Mouse (Mus musculus) liver, embryonic 11.5 days (tissue): ENCODE measurements around the gene Rufy1. TPM values are rescaled to one million over a fixed set of nuclear protein-coding genes. Genes with fewer than 3 reads are reported as not detected.

Experiments used
- ATAC-seq: fragments of 200-750 bp; cut with Nextera tagmentation; replicated peaks from 2 replicates; pipeline ENCODE4 v1.8.0; 2017; ENCODE audit warnings: moderate number of reproducible peaks, mild to moderate bottlenecking, moderate TSS enrichment, moderate library complexity; ENCODE audit not compliant: low FRiP score
- DNase-seq: peaks from one replicate; pipeline ENCODE4 v3.0.0-alpha.2; 2017; ENCODE audit warnings: low spot score
- H3K27ac ChIP-seq: fragments of 300-500 bp; sonication (generic); 2 replicates; pipeline ENCODE4 v1.5.1; 2014; ENCODE audit warnings: mild to moderate bottlenecking, low read depth, low read length, control low read depth
- H3K27me3 ChIP-seq: fragments of 300-500 bp; sonication (generic); replicated peaks from 2 replicates; pipeline ENCODE4 v1.6.1; 2014; ENCODE audit warnings: low read length, mixed read lengths; ENCODE audit not compliant: control insufficient read depth, insufficient read depth
- H3K36me3 ChIP-seq: fragments of 300-500 bp; sonication (generic); 2 replicates; pipeline ENCODE4 v1.6.1; 2014; ENCODE audit warnings: mild to moderate bottlenecking, low read length, moderate library complexity, mixed read lengths; ENCODE audit not compliant: control insufficient read depth, insufficient read depth
- H3K4me1 ChIP-seq: fragments of 300-500 bp; sonication (generic); replicated peaks from 2 replicates; pipeline ENCODE4 v1.6.1; 2014; ENCODE audit warnings: low read length, mixed read lengths; ENCODE audit not compliant: control insufficient read depth, insufficient read depth
- H3K4me2 ChIP-seq: fragments of 300-500 bp; sonication (generic); 2 replicates; pipeline ENCODE4 v1.6.1; 2014; ENCODE audit warnings: mild to moderate bottlenecking, control low read depth, moderate library complexity
- H3K4me3 ChIP-seq: fragments of 300-500 bp; sonication (generic); 2 replicates; pipeline ENCODE4 v1.5.1; 2014; ENCODE audit warnings: low read depth, low read length, control low read depth
- H3K9ac ChIP-seq: fragments of 300-500 bp; sonication (generic); 2 replicates; pipeline ENCODE4 v1.6.1; 2014; ENCODE audit warnings: low read depth, low read length, control low read depth
- H3K9me3 ChIP-seq: fragments of 300-500 bp; sonication (generic); 2 replicates; pipeline ENCODE4 v1.6.1; 2016; ENCODE audit warnings: low read length, inconsistent platforms, mixed read lengths; ENCODE audit not compliant: control insufficient read depth
- WGBS: fragments of 180-500 bp; shearing (Covaris S2); extraction: QIAGEN DNeasy Blood & Tissue Kit; methylation state at CpG from one replicate; pipeline ENCODE4 v1.1.7; 2014; 5-methylcytosine and 5-hydroxymethylcytosine counted together
- polyA plus RNA-seq: library from polyadenylated mRNA; unstranded; fragments of >200 nt; fragmentation: Nextera tagmentation; extraction: Ambion mirVana; gene quantifications from 2 replicates; pipeline ENCODE4 v1.2.1, GENCODE M21; 2014

Rufy1 gene
- polyA plus RNA-seq = 18.7 and 19.2 TPM in 2 replicates

GRCm38 (mm10) chr11:50430277-50431133, at the start of gene Rufy1:
Gene Rufy1, minus strand, starts transcription at chr11:50431125.
- H3K36me3 ChIP-seq = no peaks in the 10 kb centered on the region
- ATAC-seq = peak; percentile 78
- H3K4me3 ChIP-seq = peak within 1 kb of the TSS; percentile 78
- peak within 1 kb of the TSS; percentile 87 for H3K4me2 ChIP-seq
- peak within 1 kb of the TSS; percentile 90 for H3K9ac ChIP-seq
- peak within 1 kb of the TSS; percentile 82 for H3K27ac ChIP-seq
- peaks cover 3% of the 10 kb centered on the region; the same call in 1 of the 2 replicates for H3K4me1 ChIP-seq
- H3K27me3 ChIP-seq = no peaks in the 10 kb centered on the region
- H3K9me3 ChIP-seq = no peaks in the 10 kb centered on the region
- under 1% methylated on average over 88 of the region's 90 CpGs for WGBS
- DNase-seq = peak; percentile 87

DNA sequence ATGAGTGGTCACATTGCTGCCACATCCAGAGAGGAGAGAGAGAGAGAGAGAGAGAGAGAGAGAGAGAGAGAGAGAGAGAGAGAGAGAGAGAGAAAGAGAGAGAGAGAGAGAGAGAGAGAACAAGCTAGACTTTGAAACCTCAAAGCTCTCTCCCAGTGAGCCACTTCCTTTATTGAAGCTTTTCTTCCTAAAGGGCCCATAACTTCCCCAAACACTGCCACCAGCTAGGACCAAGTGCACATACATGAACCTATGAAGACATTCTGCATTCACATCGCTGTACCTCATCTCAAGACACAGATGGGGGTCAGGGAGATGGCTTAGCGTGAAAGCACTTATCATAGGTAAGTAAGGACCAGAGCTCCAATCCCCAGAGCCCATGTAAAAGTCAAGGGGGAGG, 47.1 kb upstream of the Rufy1 start:
- DNase-seq (no peak), ATAC-seq (no peak)
- no peaks in the 10 kb centered on the region for H3K36me3 ChIP-seq
- H3K4me2 ChIP-seq = no peak overlapping the region
- H3K9me3 ChIP-seq = no peaks in the 10 kb centered on the region
- H3K27me3 ChIP-seq = no peaks in the 10 kb centered on the region
- H3K4me1 ChIP-seq = no peaks in the 10 kb centered on the region
- no peak overlapping the region for H3K4me3 ChIP-seq
- no peak overlapping the region for H3K27ac ChIP-seq
- 90% methylated on average over 2 of the region's 2 CpGs for WGBS
- no peak overlapping the region for H3K9ac ChIP-seq

- no peaks in the 10 kb centered on the region for H3K4me1 ChIP-seq
- ATAC-seq (no peak), DNase-seq (no peak)
- no peaks in the 10 kb centered on the region for H3K9me3 ChIP-seq
- H3K9ac ChIP-seq = no peak overlapping the region
- H3K4me3 ChIP-seq = no peak overlapping the region
- 74% methylated on average over 11 of the region's 11 CpGs for WGBS
- H3K27me3 ChIP-seq = no peaks in the 10 kb centered on the region
- H3K4me2 ChIP-seq = no peak overlapping the region
- no peak overlapping the region for H3K27ac ChIP-seq
- H3K36me3 ChIP-seq = no peaks in the 10 kb centered on the region
These were observed 46.7 kb upstream of the Rufy1 start for GRCm38 (mm10) chr11:50477486-50478070.

GRCm38 (mm10) chr11:50476971-50477370, 46.0 kb upstream of the Rufy1 start:
- Histone ChIP-seq H3K9ac (no peak overlapping the region), H3K27ac (no peak overlapping the region), H3K4me1 (no peaks in the 10 kb centered on the region), H3K4me3 (no peak overlapping the region), H3K36me3 (no peaks in the 10 kb centered on the region), H3K9me3 (no peaks in the 10 kb centered on the region), H3K27me3 (no peaks in the 10 kb centered on the region), H3K4me2 (no peak overlapping the region)
- no peak for DNase-seq
- ATAC-seq = no peak
- WGBS = 46% methylated on average over 6 of the region's 6 CpGs

GRCm38 (mm10) chr11:50473933-50474332, 43.0 kb upstream of the Rufy1 start:
- Histone ChIP-seq H3K9me3 (0 out of 2 replicates have a peak, but pooled peaks cover 3% of the 10 kb centered on the region), H3K27me3 (no peaks in the 10 kb centered on the region), H3K4me3 (no peak overlapping the region), H3K4me1 (no peaks in the 10 kb centered on the region), H3K9ac (no peak overlapping the region), H3K4me2 (no peak overlapping the region), H3K36me3 (no peaks in the 10 kb centered on the region), H3K27ac (no peak overlapping the region)
- 54% methylated on average over 1 of the region's 1 CpGs for WGBS
- ATAC-seq (no peak), DNase-seq (no peak)

DNA sequence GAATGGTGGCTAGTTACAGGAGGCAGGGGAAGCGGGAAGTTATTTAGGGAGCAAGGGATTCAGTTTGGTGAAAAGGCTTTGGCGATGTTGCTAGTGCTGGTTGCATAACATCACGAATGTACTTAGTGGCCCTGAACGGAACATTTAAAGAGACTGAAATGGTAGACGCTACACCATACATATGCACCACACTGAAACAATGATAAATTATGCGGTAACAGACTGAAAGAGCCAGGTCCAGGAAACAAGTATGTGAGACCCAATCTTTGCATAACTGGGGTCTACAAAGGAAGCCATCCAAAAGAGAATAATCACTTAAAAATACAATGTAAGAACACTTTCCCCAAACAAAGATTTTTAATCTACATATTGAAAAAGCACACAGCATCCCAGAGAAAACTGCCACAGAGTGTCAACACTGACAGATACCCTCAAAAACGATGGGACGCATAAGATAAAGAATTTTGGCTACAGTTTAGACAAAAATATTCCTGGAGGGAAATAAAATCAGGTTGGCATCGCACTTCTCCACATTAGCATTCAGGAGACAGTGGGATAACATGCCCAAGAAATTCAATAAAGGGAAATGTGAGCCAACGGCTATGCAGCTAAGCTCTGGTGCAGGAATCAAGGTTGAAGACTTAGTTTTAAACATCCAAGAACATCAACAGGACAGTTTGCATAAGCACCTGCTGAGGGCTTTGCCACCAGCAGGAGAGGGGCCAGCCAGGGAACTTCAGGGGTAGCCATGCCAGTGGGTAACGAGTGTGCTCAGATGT, 41.4 kb upstream of the Rufy1 start:
- WGBS = 87% methylated on average over 11 of the region's 11 CpGs
- no peak for ATAC-seq

DNA sequence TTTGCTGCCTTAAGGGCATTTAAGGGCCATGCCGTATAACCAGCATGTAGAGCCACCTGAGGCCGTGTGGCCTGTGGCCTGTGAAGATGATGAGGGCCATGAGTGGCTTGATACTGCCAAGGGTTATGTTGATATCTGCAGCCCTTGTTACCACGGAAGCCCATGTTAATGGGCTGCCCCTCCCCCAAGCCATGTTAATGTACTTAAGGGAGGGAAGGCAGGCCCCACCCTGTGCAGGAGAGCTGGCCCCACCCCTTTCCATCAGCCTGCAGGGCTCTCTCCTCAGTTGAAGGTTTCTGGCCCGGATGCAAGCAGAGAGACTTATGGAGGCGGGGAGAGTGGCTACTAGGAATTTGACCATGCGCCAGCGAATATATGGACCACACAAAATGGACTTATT, 30.6 kb upstream of the Rufy1 start:
- WGBS = 72% methylated on average over 7 of the region's 7 CpGs
- Histone ChIP-seq H3K27me3 (peaks cover 17% of the 10 kb centered on the region), H3K27ac (no peak overlapping the region), H3K4me3 (no peak overlapping the region), H3K4me1 (no peaks in the 10 kb centered on the region), H3K36me3 (no peaks in the 10 kb centered on the region), H3K9ac (no peak overlapping the region), H3K4me2 (no peak overlapping the region), H3K9me3 (no peaks in the 10 kb centered on the region)
- ATAC-seq = no peak
- no peak for DNase-seq

More for the DNA sequence above, 41.4 kb upstream of the Rufy1 start:
- no peak overlapping the region for H3K9ac ChIP-seq
- H3K27me3 ChIP-seq = no peaks in the 10 kb centered on the region
- no peak overlapping the region for H3K27ac ChIP-seq
- H3K4me1 ChIP-seq = no peaks in the 10 kb centered on the region
- no peaks in the 10 kb centered on the region for H3K36me3 ChIP-seq
- no peak for DNase-seq
- H3K9me3 ChIP-seq = 0 out of 2 replicates have a peak, but pooled peaks cover 3% of the 10 kb centered on the region
- no peak overlapping the region for H3K4me2 ChIP-seq
- H3K4me3 ChIP-seq = no peak overlapping the region

DNA sequence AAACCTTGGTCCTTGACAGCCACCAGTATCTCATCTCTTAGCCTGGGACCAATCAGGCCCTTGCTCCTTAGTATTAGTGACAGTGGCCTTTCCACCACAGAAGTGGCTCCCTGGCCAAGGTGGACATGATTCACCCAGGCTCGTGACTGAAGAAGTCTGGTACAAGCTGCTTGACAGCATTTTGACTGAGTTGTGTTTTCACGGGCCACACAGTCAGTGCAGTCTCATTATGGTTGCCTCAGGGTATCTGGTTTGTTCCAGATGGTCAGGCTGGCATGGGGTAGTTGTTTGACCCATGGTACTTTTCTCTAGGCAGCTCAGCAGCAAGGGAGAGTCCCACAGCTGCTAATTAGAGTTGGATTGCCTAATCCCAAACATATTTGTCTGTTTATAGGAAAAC, 28.3 kb upstream of the Rufy1 start:
- Histone ChIP-seq H3K36me3 (no peaks in the 10 kb centered on the region), H3K4me2 (no peak overlapping the region), H3K4me3 (no peak overlapping the region), H3K27me3 (peaks cover 20% of the 10 kb centered on the region), H3K9me3 (no peaks in the 10 kb centered on the region), H3K27ac (no peak overlapping the region), H3K4me1 (no peaks in the 10 kb centered on the region), H3K9ac (no peak overlapping the region)
- no peak for DNase-seq
- WGBS = 58% methylated on average over 2 of the region's 2 CpGs
- no peak for ATAC-seq
